In the genomic region with DNA sequence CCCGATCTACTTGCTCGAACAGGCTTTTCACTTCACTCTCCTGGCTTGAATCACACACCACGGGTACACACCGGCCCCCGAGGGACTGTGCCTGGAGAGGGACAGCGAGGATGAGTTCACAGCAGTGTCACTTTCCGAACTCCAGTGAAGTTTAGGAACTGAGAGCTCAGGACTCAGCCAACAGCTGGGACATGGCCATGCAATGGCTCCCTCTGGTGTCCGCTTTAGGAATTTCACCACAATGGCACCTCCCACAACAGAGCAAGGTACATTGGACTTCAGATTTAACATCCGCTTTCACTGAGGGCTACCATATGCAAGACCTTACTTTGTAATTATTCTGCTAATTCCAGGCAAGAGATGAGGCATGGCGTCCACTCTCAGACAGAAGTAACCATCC, we compare ENCODE assay signal across 8 mouse cellular contexts. TPM values are rescaled to one million over a fixed set of nuclear protein-coding genes. Genes with fewer than 3 reads are reported as not detected.
A peak's percentile ranks its signal among the peaks of the same experiment; 100 is the strongest.
DNase-seq lines count a peak whose midpoint lies in the region; ATAC-seq and TF ChIP-seq lines count a peak whose summit lies in the region.

No protein-coding gene starts in this region.

- H3K27me3 ChIP-seq in MEL (ENCODE audit: control insufficient read depth in 1 of 2, insufficient read depth in 2 of 2, low read length in 2 of 2) = no peaks in the 10 kb centered on the region
- H3K27me3 ChIP-seq in hindbrain, embryonic 11.5 days (ENCODE audit: control insufficient read depth, insufficient read depth, low read length) = no peaks in the 10 kb centered on the region

- peak; percentile 94 for TF ChIP-seq RAD21 in MEL (IDR thresholded peaks at IDR 0.05; ENCODE audit: low read depth, low read length)

- peaks cover 0 to 10% of the 10 kb centered on the region in 2 experiments; a peak in 1 of 4 replicates for H3K36me3 ChIP-seq in MEL (ENCODE audit: control insufficient read depth in 1 of 2, insufficient read depth in 2 of 2, low read length in 2 of 2)
- H3K36me3 ChIP-seq in hindbrain, embryonic 11.5 days (ENCODE audit: control insufficient read depth, insufficient read depth, low read length) = 0 out of 2 replicates have a peak, but pooled peaks cover 2% of the 10 kb centered on the region

- peaks cover 22% of the 10 kb centered on the region for H3K79me2 ChIP-seq in MEL (ENCODE audit: control insufficient read depth, insufficient read depth, low read length, poor library complexity)

- peak; percentile 89 for DNase-seq in MEL (ENCODE audit: low read depth, low spot score)
- DNase-seq in cerebellum, adult 9-11 months = peak; percentile 77
- DNase-seq in frontal cortex, postnatal 10 days (ENCODE audit: low spot score in 2 of 2) = peak; percentile 57 to 82
- DNase-seq in hindbrain, embryonic 11.5 days (ENCODE audit: low spot score) = peak; percentile 92
- peak; percentile 92 to 93 for DNase-seq in layer of hippocampus, postnatal 10 days (ENCODE audit: low spot score in 2 of 2)
- peak; percentile 93 for DNase-seq in lung, postnatal 14 days
- DNase-seq in retina, adult 2 months (ENCODE audit: low read depth, low spot score) = peak; percentile 55
- DNase-seq in thymus, postnatal 25 days = peak; percentile 90

- H3K4me1 ChIP-seq in MEL (ENCODE audit: control insufficient read depth in 1 of 2, insufficient read depth in 2 of 2, low read length in 2 of 2) = peaks cover 3 to 18% of the 10 kb centered on the region in 2 experiments; a peak in 2 of 4 replicates
- H3K4me1 ChIP-seq in hindbrain, embryonic 11.5 days (replicated peaks; ENCODE audit: control insufficient read depth, insufficient read depth, low read length) = peaks cover 3% of the 10 kb centered on the region; the same call in 1 of the 2 replicates

- peak; percentile 95 to 99 (median 96) for TF ChIP-seq CTCF in MEL (IDR thresholded peaks at IDR 0.05 in 2 of 3, conservative IDR thresholded peaks at IDR 0.05 in 1 of 3; ENCODE audit: control insufficient read depth in 1 of 3, insufficient read depth in 1 of 3, low read depth in 2 of 3, low read length in 3 of 3, poor library complexity in 1 of 3, severe bottlenecking in 1 of 3)

- H3K9me3 ChIP-seq in MEL (replicated peaks; ENCODE audit: insufficient read depth, low read length) = no peaks in the 10 kb centered on the region
- H3K9me3 ChIP-seq in hindbrain, embryonic 11.5 days (ENCODE audit: control insufficient read depth, low read length) = no peaks in the 10 kb centered on the region

- H3K9ac ChIP-seq in MEL (ENCODE audit: control insufficient read depth, low read depth, low read length, poor library complexity, severe bottlenecking) = no peak overlapping the region
- no peak overlapping the region for H3K9ac ChIP-seq in hindbrain, embryonic 11.5 days (ENCODE audit: low read depth, low read length)

- WGBS in hindbrain, embryonic 11.5 days = 16% methylated on average over 10 of the region's 10 CpGs

- no peak for TF ChIP-seq POLR2A in MEL (IDR thresholded peaks at IDR 0.05; ENCODE audit: control insufficient read depth in 1 of 2, insufficient read depth in 1 of 2, low read depth in 1 of 2, low read length in 2 of 2, poor library complexity in 1 of 2)

- TF ChIP-seq EP300 in MEL (IDR thresholded peaks at IDR 0.05; ENCODE audit: low read depth in 1 of 2, low read length in 2 of 2) = no peak

- H3K4me2 ChIP-seq in hindbrain, embryonic 11.5 days (replicated peaks; ENCODE audit: low read depth, low read length) = no peak overlapping the region

- ATAC-seq in hindbrain, embryonic 11.5 days (ENCODE audit: low FRiP score) = peak; percentile 63; the same call in 1 of the 2 replicates

- H3K4me3 ChIP-seq in MEL (ENCODE audit: control insufficient read depth in 1 of 2, insufficient read depth in 1 of 2, low read depth in 2 of 2, low read length in 2 of 2) = no peak overlapping the region
- H3K4me3 ChIP-seq in hindbrain, embryonic 11.5 days (ENCODE audit: low read depth, low read length) = no peak overlapping the region

- no peak overlapping the region for H3K27ac ChIP-seq in MEL (ENCODE audit: control insufficient read depth, low read depth, low read length)
- H3K27ac ChIP-seq in hindbrain, embryonic 11.5 days (ENCODE audit: low read depth, low read length) = no peak overlapping the region

TF ChIP-seq in MEL, 35 proteins besides CTCF, POLR2A, EP300 and RAD21:
- TF ChIP-seq SIN3A (IDR thresholded peaks at IDR 0.05; ENCODE audit: low read length) (0 out of 2 replicates have a peak, but pooled peaks have one; percentile 60), POLR2AphosphoS5 (IDR thresholded peaks at IDR 0.05; ENCODE audit: borderline replicate concordance, low read depth, low read length) (no peak), UBTF (IDR thresholded peaks at IDR 0.05; ENCODE audit: borderline replicate concordance, insufficient read depth, low read depth, low read length) (no peak), MAX (IDR thresholded peaks at IDR 0.05; ENCODE audit: low read length) (no peak), HCFC1 (IDR thresholded peaks at IDR 0.05; ENCODE audit: low read depth, low read length) (peak; percentile 61; the same call in 1 of the 2 replicates), CHD2 (IDR thresholded peaks at IDR 0.05; ENCODE audit: low read length) (no peak), KAT2A (conservative IDR thresholded peaks at IDR 0.05; ENCODE audit: low read depth, low read length) (no peak), MXI1 (IDR thresholded peaks at IDR 0.05; ENCODE audit: low read depth, low read length) (no peak), E2F4 (IDR thresholded peaks at IDR 0.05; ENCODE audit: borderline replicate concordance, low read depth, low read length) (no peak), TAL1 (IDR thresholded peaks at IDR 0.05; ENCODE audit: low read length) (no peak), MYC (IDR thresholded peaks at IDR 0.05; ENCODE audit: low read depth, low read length) (0 out of 2 replicates have a peak, but pooled peaks have one; percentile 12), ZMIZ1 (IDR thresholded peaks at IDR 0.05; ENCODE audit: low read depth, low read length) (no peak), ZC3H11A (IDR thresholded peaks at IDR 0.05; ENCODE audit: low read depth, low read length) (peak; percentile 90), ZKSCAN1 (IDR thresholded peaks at IDR 0.05; ENCODE audit: low read depth, low read length) (no peak), GATA1 (IDR thresholded peaks at IDR 0.05; ENCODE audit: low read depth, low read length) (no peak), ETS1 (IDR thresholded peaks at IDR 0.05; ENCODE audit: low read depth, low read length) (no peak), SMC3 (IDR thresholded peaks at IDR 0.05; ENCODE audit: low read depth, low read length) (peak; percentile 97)

RNA-seq across cellular contexts. Expression of gene Dhrs1, which starts 1.8 kb away (rescaled TPM):
- 20.0 and 21.7 TPM in 2 replicates for total RNA-seq in MEL (2012; rRNA removed)
- polyA plus RNA-seq in MEL (2012; ENCODE audit: insufficient read depth in 1 of 2, insufficient read length in 2 of 2, low read depth in 1 of 2, low replicate concordance in 2 of 2, missing spikeins in 1 of 2) = 10 to 100 TPM in 1 of 2 experiments, not detected in 1; 48.8 TPM
- 68.6 and 72.1 TPM in 2 replicates for polyA plus RNA-seq in hindbrain, embryonic 11.5 days (2014; fragmentation: Nextera tagmentation; extraction: Ambion mirVana)
- 100 to 1,000 TPM; 103 to 110 TPM for total RNA-seq in layer of hippocampus, postnatal 10 days (2021)

RNA-seq across cellular contexts. Expression of gene Nop9, which starts 1.8 kb away (rescaled TPM):
- 46.1 and 47.8 TPM in 2 replicates for total RNA-seq in MEL (2012; rRNA removed)
- polyA plus RNA-seq in MEL (2012; ENCODE audit: insufficient read depth in 1 of 2, insufficient read length in 2 of 2, low read depth in 1 of 2, low replicate concordance in 2 of 2, missing spikeins in 1 of 2) = 100 to 1,000 TPM in 1 of 2 experiments, not detected in 1; 112 TPM
- polyA plus RNA-seq in hindbrain, embryonic 11.5 days (2014; fragmentation: Nextera tagmentation; extraction: Ambion mirVana) = 47.0 and 47.6 TPM in 2 replicates
- 10 to 100 TPM; 16.4 to 17.1 TPM for total RNA-seq in layer of hippocampus, postnatal 10 days (2021)

RNA-seq across cellular contexts. Expression of gene Cideb, which starts 14.5 kb away (rescaled TPM):
- total RNA-seq in MEL (2012; rRNA removed) = 1.7 and 2.4 TPM in 2 replicates
- polyA plus RNA-seq in MEL (2012; ENCODE audit: insufficient read depth in 1 of 2, insufficient read length in 2 of 2, low read depth in 1 of 2, low replicate concordance in 2 of 2, missing spikeins in 1 of 2) = under 1 TPM in 1 of 2 experiments, not detected in 1; 0.53 TPM
- 0.33 TPM in 1 of 2 replicates, not detected in the other for polyA plus RNA-seq in hindbrain, embryonic 11.5 days (2014; fragmentation: Nextera tagmentation; extraction: Ambion mirVana)
- total RNA-seq in layer of hippocampus, postnatal 10 days (2021) = under 1 TPM; 0.47 to 0.89 TPM

RNA-seq across cellular contexts. Expression of gene Ltb4r2, which starts 17.5 kb away (rescaled TPM):
- 0.19 and 0.59 TPM in 2 replicates for total RNA-seq in MEL (2012; rRNA removed)
- under 1 TPM in 1 of 2 experiments, not detected in 1; 0.52 TPM for polyA plus RNA-seq in MEL (2012; ENCODE audit: insufficient read depth in 1 of 2, insufficient read length in 2 of 2, low read depth in 1 of 2, low replicate concordance in 2 of 2, missing spikeins in 1 of 2)
- polyA plus RNA-seq in hindbrain, embryonic 11.5 days (2014; fragmentation: Nextera tagmentation; extraction: Ambion mirVana) = 0.28 and 0.62 TPM in 2 replicates
- under 1 TPM; 0.45 to 0.64 TPM for total RNA-seq in layer of hippocampus, postnatal 10 days (2021)

RNA-seq across cellular contexts. Expression of gene Rabggta, which starts 21.6 kb away (rescaled TPM):
- total RNA-seq in MEL (2012; rRNA removed) = 21.8 and 22.8 TPM in 2 replicates
- polyA plus RNA-seq in MEL (2012; ENCODE audit: insufficient read depth in 1 of 2, insufficient read length in 2 of 2, low read depth in 1 of 2, low replicate concordance in 2 of 2, missing spikeins in 1 of 2) = 10 to 100 TPM in 1 of 2 experiments, not detected in 1; 32.0 TPM
- polyA plus RNA-seq in hindbrain, embryonic 11.5 days (2014; fragmentation: Nextera tagmentation; extraction: Ambion mirVana) = 25.3 and 27.4 TPM in 2 replicates
- total RNA-seq in layer of hippocampus, postnatal 10 days (2021) = 10 to 100 TPM; 42.0 to 54.1 TPM
